Mouse (Mus musculus) lung, postnatal 4 days (tissue): ENCODE results near the gene Armc9.

Experiments used
- DNase-seq, 2 experiments: peaks; one replicate each; pipeline ENCODE4 v3.0.0; 2021

Armc9 gene

GRCm38 (mm10) chr1:86154133-86154823, at the start of gene Armc9:
Armc9 (plus strand) TSS chr1:86154780.
- peak; percentile 95 to 96 for DNase-seq

GRCm38 (mm10) chr1:86105054-86105453, 49.5 kb upstream of the Armc9 start:
- no peak for DNase-seq

- DNase-seq, result peak; percentile 42 to 65
These were observed 42.8 kb upstream of the Armc9 start, which contains the start of gene Htr2b for GRCm38 (mm10) chr1:86111779-86112178. Htr2b (minus strand) TSS chr1:86111970.

- peak; percentile 6 to 23 for DNase-seq
These were observed 40.4 kb upstream of the Armc9 start for GRCm38 (mm10) chr1:86114141-86114540.

- DNase-seq, result no peak
These were observed 35.0 kb upstream of the Armc9 start for GRCm38 (mm10) chr1:86119549-86119948.

GRCm38 (mm10) chr1:86126036-86126435, 28.5 kb upstream of the Armc9 start:
- no peak for DNase-seq

- no peak for DNase-seq
These were observed 21.2 kb upstream of the Armc9 start, which contains the start of gene Gm21972 for GRCm38 (mm10) chr1:86133337-86133736. Gm21972 (plus strand) TSS chr1:86133637.

GRCm38 (mm10) chr1:86135315-86135714, 19.3 kb upstream of the Armc9 start:
- no peak for DNase-seq

- no peak for DNase-seq
These were observed 13.5 kb upstream of the Armc9 start for GRCm38 (mm10) chr1:86141081-86141480.

- no peak for DNase-seq
These were observed 11.4 kb upstream of the Armc9 start for GRCm38 (mm10) chr1:86143165-86143564.

- peak in 1 of 2 experiments; percentile 21 for DNase-seq
These were observed 10.3 kb upstream of the Armc9 start for GRCm38 (mm10) chr1:86144001-86144944.

- no peak for DNase-seq
These were observed 8.3 kb upstream of the Armc9 start for GRCm38 (mm10) chr1:86146293-86146692.

GRCm38 (mm10) chr1:86147557-86147956, 7.0 kb upstream of the Armc9 start:
- DNase-seq, result no peak

- no peak for DNase-seq
These were observed 6.4 kb upstream of the Armc9 start for GRCm38 (mm10) chr1:86148161-86148560.

- DNase-seq, result no peak
These were observed 3.7 kb upstream of the Armc9 start for GRCm38 (mm10) chr1:86150929-86151328.

- DNase-seq, result no peak
These were observed 3.2 kb upstream of the Armc9 start for GRCm38 (mm10) chr1:86151376-86151775.

GRCm38 (mm10) chr1:86152618-86153017, 2.0 kb upstream of the Armc9 start:
- no peak for DNase-seq

- no peak for DNase-seq
These were observed 214 bp downstream of the Armc9 start for GRCm38 (mm10) chr1:86154824-86155164.

GRCm38 (mm10) chr1:86156075-86156474, 1.5 kb downstream of the Armc9 start:
- DNase-seq, result no peak

- DNase-seq, result no peak
These were observed 2.0 kb downstream of the Armc9 start for GRCm38 (mm10) chr1:86156595-86156994.

- DNase-seq, result no peak
These were observed 5.5 kb downstream of the Armc9 start for GRCm38 (mm10) chr1:86160059-86160458.

GRCm38 (mm10) chr1:86160479-86160878, 5.9 kb downstream of the Armc9 start:
- DNase-seq, result no peak

GRCm38 (mm10) chr1:86161061-86161460, 6.5 kb downstream of the Armc9 start:
- DNase-seq, result no peak

- DNase-seq, result no peak
These were observed 20.0 kb downstream of the Armc9 start for GRCm38 (mm10) chr1:86174602-86175001.
